Mouse (Mus musculus) G1E (cell line): Measurements from ENCODE around the gene Zc3h14. TPM values are rescaled to one million over a fixed set of nuclear protein-coding genes. Genes with fewer than 3 reads are reported as not detected.

ENCODE experiments used
- ATAC-seq: 2 replicates; pipeline ENCODE4 v1.8.0; 2016; ENCODE audit warnings: mild to moderate bottlenecking; ENCODE audit not compliant: insufficient number of reproducible peaks, poor library complexity, low FRiP score, severe bottlenecking; ENCODE audit errors: extremely low read depth
- DNase-seq: peaks from one replicate; pipeline ENCODE4 v3.0.0; 2012; ENCODE audit warnings: low spot score
- H3K27me3 ChIP-seq: 2 replicates; pipeline ENCODE4 v1.6.1; 2012; ENCODE audit warnings: mild to moderate bottlenecking, low read length, inconsistent platforms; ENCODE audit not compliant: insufficient read depth
- H3K36me3 ChIP-seq: replicated peaks from 2 replicates; pipeline ENCODE3; 2012; ENCODE audit warnings: mild to moderate bottlenecking, inconsistent platforms
- H3K4me1 ChIP-seq: 2 replicates; pipeline ENCODE4 v1.6.1; 2012; ENCODE audit warnings: low read depth, low read length, inconsistent platforms, mixed read lengths; ENCODE audit not compliant: insufficient read depth
- H3K4me3 ChIP-seq: 2 replicates; pipeline ENCODE4 v1.5.1; 2012; ENCODE audit warnings: low read depth, mild to moderate bottlenecking, inconsistent platforms, low read length, moderate library complexity, mixed read lengths
- H3K9me3 ChIP-seq: replicated peaks from 2 replicates; pipeline ENCODE4 v1.6.1; 2012; ENCODE audit warnings: inconsistent platforms
- CTCF ChIP-seq: IDR thresholded peaks from 2 replicates; pipeline ENCODE4 v1.5.1; 2012; ENCODE audit warnings: low read depth, low read length, inconsistent platforms, mixed read lengths
- GATA1 ChIP-seq: IDR thresholded peaks from 2 replicates; pipeline ENCODE4 v1.6.1; 2012; ENCODE audit warnings: borderline replicate concordance, low read length, inconsistent platforms, mixed read lengths
- GATA2 ChIP-seq: IDR thresholded peaks from 2 replicates; pipeline ENCODE4 v1.6.1; 2012; ENCODE audit warnings: low read depth, low read length, inconsistent platforms, borderline replicate concordance
- POLR2AphosphoS5 ChIP-seq: IDR thresholded peaks from 2 replicates; pipeline ENCODE4 v1.6.1; 2012; ENCODE audit warnings: low read depth, low read length, inconsistent platforms; ENCODE audit not compliant: insufficient replicate concordance
- TAL1 ChIP-seq: conservative IDR thresholded peaks from 2 replicates; pipeline ENCODE4 v1.6.1; 2012; ENCODE audit warnings: low read depth, low read length, inconsistent platforms, mixed read lengths
- polyA plus RNA-seq: library from polyadenylated mRNA; stranded (reverse); fragments of >175 nt; gene quantifications from 2 replicates; pipeline ENCODE4 v1.2.3, GENCODE M21; 2012
- total RNA-seq, 2 experiments: library from RNA; stranded (forward) in 1 of 2; stranded (reverse) in 1 of 2; fragments of 200-1000 nt in 1 of 2; fragments of >200 nt in 1 of 2; fragmentation: Nextera tagmentation in 1 of 2; gene quantifications; 2 replicates each; pipeline ENCODE4 v1.2.3; 2014 to 2017

Gene Zc3h14
- total and polyA plus RNA-seq, 3 experiments, result 19.5 to 667 (median 226) TPM

DNA sequence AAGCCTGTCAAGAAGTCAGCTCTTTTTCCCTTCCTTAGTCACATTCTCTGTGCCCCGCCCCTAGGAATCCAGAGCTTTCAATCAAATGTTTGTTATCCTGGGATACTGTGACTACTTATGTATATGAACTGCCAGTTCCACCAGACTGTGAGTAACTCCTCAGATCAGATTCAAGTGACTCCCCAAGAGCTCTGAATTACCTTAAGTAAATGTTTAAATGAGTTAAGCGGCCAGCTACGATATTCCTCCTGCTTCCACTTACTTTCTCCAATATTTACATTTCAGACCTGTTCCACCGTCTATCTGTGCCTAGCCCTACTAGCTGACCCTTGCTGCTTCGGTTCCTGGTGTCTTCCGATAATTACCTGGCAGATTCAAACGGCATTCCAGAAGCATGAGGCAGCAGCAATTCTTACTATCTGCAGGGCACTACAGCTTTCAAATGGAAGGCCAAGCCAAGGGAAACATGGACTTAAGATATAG lies 33.1 kb upstream of the Zc3h14 start:
- Histone ChIP-seq H3K27me3 (no peaks in the 10 kb centered on the region), H3K36me3 (peaks cover 22% of the 10 kb centered on the region), H3K9me3 (no peaks in the 10 kb centered on the region), H3K4me1 (no peaks in the 10 kb centered on the region), H3K4me3 (no peak overlapping the region)
- ATAC-seq (no peak), DNase-seq (no peak)
- TF ChIP-seq POLR2AphosphoS5, result no peak
- TF ChIP-seq GATA1, result no peak
- no peak for TF ChIP-seq GATA2

DNA sequence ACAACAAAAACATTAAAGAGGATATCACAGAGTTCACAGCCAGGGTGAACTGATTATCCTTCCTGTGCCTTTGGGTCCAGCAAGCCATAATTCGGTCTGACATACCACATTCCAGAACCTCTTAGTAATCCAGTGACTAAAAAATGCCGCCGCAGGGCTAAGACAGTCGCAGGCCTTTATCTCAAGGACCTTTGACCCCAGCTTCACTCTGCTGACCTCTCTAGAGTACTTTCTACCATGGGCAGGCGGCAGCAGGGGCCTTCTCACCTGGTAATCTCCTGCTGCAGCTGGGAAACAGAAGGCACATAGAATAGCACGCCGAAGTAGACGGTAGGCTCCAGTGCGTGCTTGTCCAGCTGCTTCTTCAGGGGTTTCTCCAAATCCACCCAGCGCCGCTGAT lies 32.0 kb upstream of the Zc3h14 start:
- peaks cover 16% of the 10 kb centered on the region for H3K36me3 ChIP-seq
- ATAC-seq, result no peak
- H3K9me3 ChIP-seq, result no peaks in the 10 kb centered on the region
- TF ChIP-seq POLR2AphosphoS5 (no peak), GATA1 (no peak), CTCF (no peak), GATA2 (no peak), TAL1 (no peak)
- no peak for DNase-seq
- no peaks in the 10 kb centered on the region for H3K27me3 ChIP-seq
- H3K4me1 ChIP-seq, result no peaks in the 10 kb centered on the region
- no peak overlapping the region for H3K4me3 ChIP-seq

DNA sequence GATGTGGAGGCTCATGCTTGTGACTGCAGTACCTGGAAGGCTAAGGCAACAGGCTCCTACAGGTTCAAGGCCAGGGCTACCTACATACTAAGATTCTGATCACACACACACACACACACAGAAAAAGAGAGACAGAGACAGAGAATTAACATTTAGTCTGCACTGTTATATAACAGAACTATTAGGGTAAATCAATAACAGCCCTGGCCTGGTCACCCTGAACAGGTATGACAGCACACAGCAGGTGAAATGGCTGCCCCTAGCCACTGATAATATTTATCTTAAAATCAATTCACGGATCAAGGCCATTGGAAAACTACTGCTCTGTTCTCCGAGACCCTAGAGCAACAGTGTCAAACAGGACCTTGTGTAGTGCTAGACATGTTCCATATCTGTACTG lies 30.6 kb upstream of the Zc3h14 start:
- H3K27me3 ChIP-seq, result no peaks in the 10 kb centered on the region
- ATAC-seq, result no peak
- H3K4me3 ChIP-seq, result no peak overlapping the region
- no peak for DNase-seq
- no peaks in the 10 kb centered on the region for H3K9me3 ChIP-seq
- H3K36me3 ChIP-seq, result peaks cover 19% of the 10 kb centered on the region
- H3K4me1 ChIP-seq, result peaks cover 2% of the 10 kb centered on the region; the same call in 1 of the 2 replicates
- TF ChIP-seq TAL1, result no peak
- TF ChIP-seq CTCF, result no peak
- TF ChIP-seq GATA2, result no peak
- TF ChIP-seq POLR2AphosphoS5, result no peak
- no peak for TF ChIP-seq GATA1

DNA sequence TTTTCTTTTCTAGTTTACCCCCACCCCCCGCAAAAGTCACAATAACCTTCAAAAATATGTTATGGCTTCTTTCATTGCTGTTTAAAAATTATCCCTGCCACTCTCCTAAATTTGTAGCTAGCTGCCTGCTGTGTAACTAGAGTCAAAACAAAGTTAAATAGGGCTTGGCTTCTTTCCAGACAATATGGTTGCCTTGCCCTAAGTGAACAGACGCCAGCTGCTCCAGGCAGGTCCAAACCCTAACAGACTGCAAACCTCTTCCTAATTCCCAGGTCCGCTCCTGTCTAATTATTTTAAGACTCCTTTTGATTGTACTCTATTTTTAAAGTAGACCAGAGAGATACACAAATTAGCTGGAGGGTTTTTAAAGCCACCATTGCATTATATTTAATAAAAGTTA lies 26.1 kb upstream of the Zc3h14 start:
- no peak for TF ChIP-seq CTCF
- TF ChIP-seq POLR2AphosphoS5, result no peak
- no peak for TF ChIP-seq TAL1
- TF ChIP-seq GATA2, result no peak
- no peak for TF ChIP-seq GATA1
- Histone ChIP-seq H3K4me3 (no peak overlapping the region), H3K27me3 (no peaks in the 10 kb centered on the region), H3K4me1 (peaks cover 2% of the 10 kb centered on the region; the same call in 1 of the 2 replicates), H3K36me3 (peaks cover 17% of the 10 kb centered on the region), H3K9me3 (no peaks in the 10 kb centered on the region)
- DNase-seq (no peak), ATAC-seq (no peak)

DNA sequence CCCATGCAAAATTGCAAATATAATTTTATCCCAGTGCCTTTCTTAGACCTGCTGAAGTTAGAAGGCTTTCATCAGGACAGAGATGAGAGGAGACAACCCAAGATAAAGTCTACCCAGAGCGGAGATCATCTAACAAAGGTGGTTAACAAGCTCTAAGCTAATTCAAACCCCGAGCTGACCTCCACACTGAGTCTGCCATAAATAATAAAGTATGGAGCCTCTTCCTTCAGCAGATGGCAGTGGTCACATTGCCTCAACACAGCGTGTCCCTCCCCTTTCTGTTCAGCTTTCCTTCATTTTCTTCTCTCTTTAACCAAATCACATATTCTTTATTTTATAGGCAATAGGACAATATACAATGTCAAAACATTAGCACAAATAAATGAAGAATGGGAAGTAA lies 25.7 kb upstream of the Zc3h14 start:
- DNase-seq (no peak), ATAC-seq (no peak)
- H3K27me3 ChIP-seq, result no peaks in the 10 kb centered on the region
- peaks cover 2% of the 10 kb centered on the region; the same call in 1 of the 2 replicates for H3K4me1 ChIP-seq
- TF ChIP-seq POLR2AphosphoS5, result no peak
- no peak for TF ChIP-seq CTCF
- no peak for TF ChIP-seq TAL1
- no peak for TF ChIP-seq GATA2
- TF ChIP-seq GATA1, result no peak
- H3K4me3 ChIP-seq, result no peak overlapping the region
- H3K9me3 ChIP-seq, result no peaks in the 10 kb centered on the region
- H3K36me3 ChIP-seq, result peaks cover 19% of the 10 kb centered on the region

DNA sequence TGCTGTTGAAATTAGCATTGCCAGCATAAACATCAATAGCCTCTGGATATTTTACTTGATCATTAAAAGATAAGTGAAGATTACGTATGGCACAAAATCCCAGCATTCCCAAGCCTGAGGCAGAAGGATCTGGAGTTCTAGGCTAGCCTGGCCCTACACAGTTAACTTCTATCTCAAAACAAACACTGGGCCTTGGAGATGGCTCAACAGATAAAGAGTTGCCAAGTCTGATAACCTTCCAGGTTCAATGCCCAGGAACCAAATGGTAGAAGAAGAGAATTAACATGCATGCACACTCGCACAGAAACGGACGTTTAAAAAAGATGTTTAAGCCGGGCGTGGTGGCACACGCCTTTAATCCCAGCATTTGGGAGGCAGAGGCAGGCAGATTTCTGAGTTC lies 22.5 kb upstream of the Zc3h14 start:
- no peaks in the 10 kb centered on the region for H3K9me3 ChIP-seq
- TF ChIP-seq TAL1 (no peak), POLR2AphosphoS5 (no peak), CTCF (no peak), GATA1 (no peak), GATA2 (no peak)
- DNase-seq (no peak), ATAC-seq (no peak)
- H3K4me3 ChIP-seq, result no peak overlapping the region
- peaks cover 32% of the 10 kb centered on the region for H3K36me3 ChIP-seq
- H3K27me3 ChIP-seq, result no peaks in the 10 kb centered on the region
- peaks cover 2% of the 10 kb centered on the region; the same call in 1 of the 2 replicates for H3K4me1 ChIP-seq

DNA sequence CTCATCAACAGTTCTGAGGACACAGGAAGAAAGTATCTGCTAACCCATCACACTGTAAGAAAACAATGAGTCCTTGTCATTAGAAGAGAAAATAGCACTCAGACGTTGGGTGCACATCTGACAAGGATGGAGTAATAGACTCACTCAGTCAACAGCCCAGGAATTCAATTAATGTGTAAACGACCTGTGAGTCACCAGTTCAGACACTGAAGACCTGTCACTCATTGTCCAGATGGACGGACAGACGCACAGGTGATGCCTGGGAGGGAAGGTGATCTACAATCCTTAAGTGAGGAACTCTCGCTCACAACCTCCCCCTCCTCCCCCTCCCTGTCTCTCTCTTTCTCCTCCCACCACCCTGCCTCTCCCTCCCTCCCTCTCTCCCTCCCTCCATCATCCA lies 21.8 kb upstream of the Zc3h14 start:
- no peaks in the 10 kb centered on the region for H3K27me3 ChIP-seq
- H3K9me3 ChIP-seq, result no peaks in the 10 kb centered on the region
- H3K36me3 ChIP-seq, result peaks cover 36% of the 10 kb centered on the region
- peaks cover 2% of the 10 kb centered on the region; the same call in 1 of the 2 replicates for H3K4me1 ChIP-seq
- no peak overlapping the region for H3K4me3 ChIP-seq
- ATAC-seq, result no peak
- no peak for TF ChIP-seq GATA2
- TF ChIP-seq GATA1, result no peak
- TF ChIP-seq POLR2AphosphoS5, result no peak
- TF ChIP-seq CTCF, result no peak
- no peak for TF ChIP-seq TAL1
- DNase-seq, result no peak
